Mouse (Mus musculus) liver, postnatal 0 days (tissue): Measurements from ENCODE around the gene Dnajb8.

Experiments used
- CTCF ChIP-seq: sonication (generic); IDR thresholded peaks from 2 replicates; pipeline ENCODE4 v1.5.1; 2016; ENCODE audit warnings: antibody characterized with exemption, low read depth
- EP300 ChIP-seq: IDR thresholded peaks from 2 replicates; pipeline ENCODE4 v1.6.1; 2016; ENCODE audit warnings: antibody characterized with exemption, low read depth, mild to moderate bottlenecking

DNA sequence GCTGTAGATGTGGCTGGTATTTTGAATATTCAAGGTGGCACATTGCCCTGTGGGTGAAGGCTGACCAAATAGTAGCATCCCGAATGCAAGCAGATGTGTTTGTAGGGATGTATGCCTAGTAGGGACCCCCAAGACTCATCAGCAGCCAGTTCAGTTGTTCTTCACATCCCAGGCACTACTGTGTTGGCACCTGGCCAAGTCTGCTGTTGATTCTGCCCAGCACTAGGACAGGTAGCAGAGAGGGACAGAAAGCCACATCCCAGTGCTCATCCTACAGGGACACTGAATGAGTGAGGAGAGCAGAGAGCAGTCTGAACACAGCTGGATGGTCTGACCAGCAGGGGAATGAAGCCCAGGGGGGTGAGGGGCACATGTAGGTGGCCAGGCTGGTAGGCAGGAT is 27.2 kb downstream of the Dnajb8 start:
- TF ChIP-seq EP300 = no peak
- no peak for TF ChIP-seq CTCF
